Mouse (Mus musculus) sigmoid colon, adult 10 weeks (tissue): ENCODE results near the gene Gpr3. TPM values are rescaled to one million over a fixed set of nuclear protein-coding genes. Genes with fewer than 3 reads are reported as not detected.

ENCODE experiments used
- polyA plus RNA-seq: library from polyadenylated mRNA; stranded (reverse); fragments of 350-450 nt; fragmentation: Illumina TruSeq; extraction: RNeasy Lipid Tissue Mini Kit (QIAGEN cat#74804); gene quantifications from one replicate; pipeline ENCODE4 v1.2.3, GENCODE M21; 2014; ENCODE audit warnings: low read depth, low replicate concordance

Gene Gpr3
- not detected for polyA plus RNA-seq

GRCm38 (mm10) chr4:133211751-133212561 lies at the start of gene Gpr3, which contains the start of gene Cd164l2:
Gene Gpr3, minus strand, starts transcription at chr4:133212536.
Gene Cd164l2, plus strand, starts transcription at chr4:133212131.

GRCm38 (mm10) chr4:133240490-133240921 lies 28.2 kb upstream of the Gpr3 start, which contains the start of gene Map3k6:
Gene Map3k6, plus strand, starts transcription at chr4:133240818.

Other genes starting within 250 kb of the Gpr3 start
- gene Fgr, start 238.4 kb downstream of the Gpr3 start, polyA plus RNA-seq = 1.3 TPM
- gene Ahdc1, start 201.3 kb downstream of the Gpr3 start, polyA plus RNA-seq = 2.9 TPM
- gene Wasf2, start 82.0 kb downstream of the Gpr3 start, polyA plus RNA-seq = 162 TPM
- not detected for gene Cd164l2, start 405 bp downstream of the Gpr3 start, polyA plus RNA-seq
- 0.25 TPM for gene Map3k6, start 28.3 kb upstream of the Gpr3 start, polyA plus RNA-seq
- 0.73 TPM for gene Sytl1, start 50.6 kb upstream of the Gpr3 start, polyA plus RNA-seq
- 1.3 TPM for gene Tmem222, start 65.3 kb upstream of the Gpr3 start, polyA plus RNA-seq
- gene Wdtc1, start 140.9 kb upstream of the Gpr3 start, polyA plus RNA-seq = 4.4 TPM
- 2.6 TPM for gene Slc9a1, start 157.2 kb upstream of the Gpr3 start, polyA plus RNA-seq